Mouse (Mus musculus) left cerebral cortex, postnatal 36 days (tissue): ENCODE results near the gene Hist1h2be. TPM values are rescaled to one million over a fixed set of nuclear protein-coding genes. Genes with fewer than 3 reads are reported as not detected.
A peak's percentile ranks its signal among the peaks of the same experiment; 100 is the strongest.
"Not testable (repeated sequence)": the region's sequence is repeated elsewhere in the genome, so short reads cannot be mapped to it uniquely, and the experiment has no call there.

ENCODE experiments used
- DNase-seq, 2 experiments: peaks; one replicate each; pipeline ENCODE4 v3.0.0; 2021 to 2022; ENCODE audit warnings: low spot score in 2 of 2, mixed read lengths in 1 of 2
- intact Hi-C: fragments of 180-260 bp; cut with DNase I; formaldehyde crosslinking; loops from one replicate; pipeline ENCODE4 v1.15.1; 2025
- total RNA-seq, 2 experiments: library from RNA; stranded (reverse); gene quantifications; 2 replicates each; pipeline ENCODE4 v1.2.3; 2021

The Hist1h2be gene
- total RNA-seq, 2 experiments from 2014 or later: 7.0 to 7.4 TPM

- intact Hi-C loops: no loop called here
- peak; percentile 80 to 81 for DNase-seq
Observed at GRCm38 (mm10) chr13:23554925-23555838, 65.7 kb downstream of the Hist1h2be start.

GRCm38 (mm10) chr13:23554393-23554792, 66.5 kb downstream of the Hist1h2be start:
- intact Hi-C loops: no loop called here

DNA sequence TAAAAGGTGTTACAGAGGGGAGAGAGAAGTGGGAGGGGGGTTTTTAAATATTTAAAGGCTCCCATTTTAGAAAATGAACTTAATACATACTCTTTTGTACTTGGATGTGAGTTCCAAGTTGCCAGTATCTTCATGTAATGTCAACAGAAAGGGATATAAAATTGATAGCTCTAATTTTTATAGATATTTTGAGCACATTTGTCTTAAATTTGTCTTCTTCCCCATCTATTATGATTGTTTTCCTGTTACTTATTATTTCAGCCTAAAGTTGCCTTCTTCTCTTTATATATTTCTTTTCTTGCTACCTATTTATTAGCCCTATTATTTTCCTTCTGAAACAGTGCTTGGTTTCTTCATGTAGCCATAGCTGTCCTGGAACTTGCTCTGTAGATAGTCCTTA, 68.0 kb downstream of the Hist1h2be start, which contains the start of gene Hist1h1d:
Gene Hist1h1d (plus strand): TSS at position 301 of the 400 bp plus-strand sequence.
- intact Hi-C loops: no loop called here
- DNase-seq: no peak

More at GRCm38 (mm10) chr13:23554393-23554792, 66.5 kb downstream of the Hist1h2be start:
- no peak for DNase-seq

GRCm38 (mm10) chr13:23551931-23552914, 68.7 kb downstream of the Hist1h2be start:
- intact Hi-C loops: no loop called here
- no peak for DNase-seq

DNA sequence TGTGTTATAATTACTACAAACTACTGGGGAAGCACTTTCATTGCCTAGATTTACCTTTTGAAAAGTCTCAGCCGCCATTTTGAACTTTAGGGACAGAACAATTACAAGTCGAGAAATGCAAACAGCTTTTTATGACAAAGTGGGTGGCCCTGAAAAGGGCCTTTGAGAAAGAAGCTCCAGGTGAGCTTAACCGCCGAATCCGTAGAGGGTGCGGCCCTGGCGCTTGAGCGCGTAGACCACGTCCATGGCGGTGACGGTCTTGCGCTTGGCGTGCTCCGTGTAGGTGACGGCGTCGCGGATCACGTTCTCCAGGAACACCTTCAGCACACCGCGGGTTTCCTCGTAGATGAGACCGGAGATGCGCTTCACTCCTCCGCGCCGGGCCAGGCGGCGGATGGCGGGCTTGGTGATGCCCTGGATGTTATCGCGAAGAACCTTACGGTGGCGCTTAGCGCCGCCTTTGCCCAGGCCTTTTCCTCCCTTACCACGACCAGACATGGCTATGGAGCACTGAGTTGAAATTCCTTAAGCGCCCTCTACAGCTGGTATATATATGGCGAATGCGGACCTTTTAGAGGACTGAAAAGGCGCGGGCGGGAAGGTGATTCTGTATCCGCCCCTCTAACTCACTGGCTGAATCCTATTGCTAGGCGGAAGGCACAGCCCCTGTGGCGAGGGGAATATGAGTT, 69.6 kb downstream of the Hist1h2be start, which contains the start of gene Hist1h4f:
Gene Hist1h4f (minus strand): TSS at position 503 of the 689 bp plus-strand sequence.
- intact Hi-C loops: not testable (repeated sequence)
- peak; percentile 91 to 93 for DNase-seq

- intact Hi-C loops: no loop called here
- no peak for DNase-seq
Observed at GRCm38 (mm10) chr13:23550761-23551145, 70.2 kb downstream of the Hist1h2be start.

GRCm38 (mm10) chr13:23546694-23547093, 74.2 kb downstream of the Hist1h2be start:
- intact Hi-C loops: no loop called here
- DNase-seq: no peak

- intact Hi-C loops: not testable (repeated sequence)
- DNase-seq: peak; percentile 27 to 28
Observed at GRCm38 (mm10) chr13:23544787-23545120, 76.2 kb downstream of the Hist1h2be start.

- DNase-seq: peak; percentile 73 to 76
- intact Hi-C loops: no loop called here
Observed at GRCm38 (mm10) chr13:23543965-23544786, 76.7 kb downstream of the Hist1h2be start, which contains the start of gene Hist1h3f. TSS of gene Hist1h3f (plus strand) at chr13:23544052.

DNA sequence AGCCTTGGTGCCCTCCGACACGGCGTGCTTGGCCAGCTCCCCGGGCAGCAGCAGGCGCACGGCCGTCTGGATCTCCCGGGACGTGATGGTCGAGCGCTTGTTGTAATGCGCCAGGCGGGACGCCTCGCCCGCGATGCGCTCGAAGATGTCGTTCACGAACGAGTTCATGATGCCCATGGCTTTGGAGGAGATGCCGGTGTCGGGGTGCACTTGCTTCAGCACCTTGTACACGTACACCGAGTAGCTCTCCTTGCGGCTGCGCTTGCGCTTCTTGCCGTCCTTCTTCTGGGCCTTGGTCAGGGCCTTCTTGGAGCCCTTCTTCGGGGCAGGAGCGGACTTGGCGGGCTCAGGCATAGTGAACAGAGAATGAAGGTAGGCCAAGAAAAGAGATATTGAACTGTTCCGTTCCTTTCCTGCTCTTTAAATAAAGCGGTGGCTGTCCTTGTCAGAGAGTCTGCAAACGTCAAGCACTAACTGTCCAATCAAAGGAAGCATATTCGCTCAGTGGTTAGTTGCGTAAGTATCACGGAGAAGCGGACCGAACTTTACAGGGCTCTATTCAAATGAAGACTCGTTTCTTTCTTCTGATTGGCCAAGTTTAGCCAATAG, 77.8 kb downstream of the Hist1h2be start, which contains the start of gene Hist1h2bh:
Gene Hist1h2bh (minus strand): TSS at position 394 of the 609 bp plus-strand sequence.
- peak; percentile 68 to 71 for DNase-seq
- intact Hi-C loops: not testable (repeated sequence)

DNA sequence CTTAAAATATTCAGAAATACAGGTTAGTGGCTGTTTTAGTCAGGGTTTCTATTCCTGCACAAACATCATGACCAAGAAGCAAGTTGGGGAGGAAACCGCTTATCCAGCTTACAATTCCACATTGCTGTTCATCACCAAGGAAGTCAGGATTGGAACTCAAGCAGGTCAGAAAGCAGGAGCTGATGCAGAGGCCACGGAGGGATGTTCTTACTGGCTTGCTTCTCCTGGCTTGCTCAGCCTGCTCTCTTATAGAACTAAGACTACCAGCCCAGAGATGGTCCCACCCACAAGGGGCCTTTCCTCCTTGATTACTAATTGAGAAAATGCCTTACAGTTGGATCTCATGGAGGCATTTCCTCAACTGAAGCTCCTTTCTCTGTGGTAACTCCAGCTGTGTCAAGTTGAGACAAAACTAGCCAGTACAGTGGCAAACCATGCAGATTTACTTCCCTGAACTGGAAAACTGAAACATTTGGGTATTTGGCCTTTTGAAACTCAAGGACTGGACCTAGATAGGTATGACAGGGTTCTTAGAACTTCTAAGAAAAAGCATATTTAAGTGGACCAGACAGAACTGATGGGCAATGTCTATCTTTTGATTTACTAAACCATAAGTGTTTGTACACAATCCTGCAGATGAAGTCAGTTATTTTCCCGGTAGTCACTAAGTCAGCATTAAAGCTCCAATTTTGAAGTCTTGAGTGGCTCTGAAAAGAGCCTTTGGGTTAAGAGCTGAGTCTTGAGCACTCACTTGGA, 78.5 kb downstream of the Hist1h2be start:
- DNase-seq, intact Hi-C loops: not testable (repeated sequence)

- intact Hi-C loops: no loop called here
- no peak for DNase-seq
Observed at GRCm38 (mm10) chr13:23541497-23541896, 79.4 kb downstream of the Hist1h2be start.

DNA sequence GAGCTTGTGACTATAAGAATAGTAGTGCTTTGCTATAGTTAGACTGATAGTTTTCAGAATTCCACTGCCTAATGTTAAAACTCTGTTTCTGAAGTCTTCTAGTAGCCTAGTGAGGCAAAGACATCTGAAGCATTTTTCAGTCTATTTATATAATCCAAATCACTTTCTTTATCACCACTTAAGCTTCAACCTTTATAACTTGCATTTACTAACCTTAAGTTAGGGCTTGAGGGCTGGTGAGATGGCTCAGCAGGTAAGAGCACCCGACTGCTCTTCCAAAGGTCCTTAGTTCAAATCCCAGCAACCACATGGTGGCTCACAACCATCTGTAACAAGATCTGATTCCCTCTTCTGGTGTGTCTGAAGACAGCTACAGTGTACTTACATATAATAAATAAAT, 81.1 kb downstream of the Hist1h2be start:
- intact Hi-C loops: loop anchor here (10.0 kb wide), 1 partner anchor 1825 kb away; the partner anchor contains the start of genes Hist1h2ai, Hist1h2bl and Hist1h3h
- not testable (repeated sequence) for DNase-seq

GRCm38 (mm10) chr13:23538249-23538648, 82.7 kb downstream of the Hist1h2be start:
- DNase-seq: no peak
- intact Hi-C loops: loop anchor here (10.0 kb wide), 1 partner anchor 1823 kb away; the partner anchor contains the start of genes Hist1h2ai, Hist1h2bl and Hist1h3h

DNA sequence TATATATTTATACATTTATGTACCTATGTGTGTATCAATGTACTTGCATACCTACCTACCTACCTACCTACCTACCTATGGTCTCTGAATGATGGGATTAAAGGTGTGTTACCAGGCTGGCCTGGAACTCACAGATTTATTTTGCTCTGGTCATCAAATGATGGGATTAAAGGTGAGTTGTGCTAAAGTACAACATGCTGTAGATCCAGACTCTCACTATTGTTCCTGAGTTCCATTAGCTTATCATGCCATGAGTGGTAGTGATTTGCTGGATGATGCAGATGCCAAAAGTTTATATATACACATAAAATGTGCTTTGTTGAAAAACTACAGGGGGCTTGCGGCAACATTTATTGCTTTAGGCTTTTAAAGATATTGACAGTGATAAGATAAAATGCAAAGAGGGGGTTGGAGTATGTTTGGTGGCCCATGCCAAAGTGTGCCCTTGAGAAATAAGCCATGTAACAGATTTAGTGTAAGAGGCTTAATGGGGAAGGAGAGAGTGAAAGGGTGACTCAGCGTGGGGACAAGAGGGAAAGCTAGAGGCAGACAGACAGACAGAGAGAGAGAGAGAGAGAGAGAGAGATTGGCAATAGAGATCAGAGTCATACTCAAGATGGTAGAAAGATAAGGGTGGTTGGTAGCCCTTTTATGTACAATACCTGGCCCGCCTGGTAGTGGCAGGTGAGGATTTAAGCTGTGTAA, 83.8 kb downstream of the Hist1h2be start:
- DNase-seq: no peak
- intact Hi-C loops: loop anchor here (10.0 kb wide), 1 partner anchor 1822 kb away; the partner anchor contains the start of genes Hist1h2ai, Hist1h2bl and Hist1h3h
